Mouse (Mus musculus): ENCODE results near the gene Bnip2.

Bnip2 gene

DNA sequence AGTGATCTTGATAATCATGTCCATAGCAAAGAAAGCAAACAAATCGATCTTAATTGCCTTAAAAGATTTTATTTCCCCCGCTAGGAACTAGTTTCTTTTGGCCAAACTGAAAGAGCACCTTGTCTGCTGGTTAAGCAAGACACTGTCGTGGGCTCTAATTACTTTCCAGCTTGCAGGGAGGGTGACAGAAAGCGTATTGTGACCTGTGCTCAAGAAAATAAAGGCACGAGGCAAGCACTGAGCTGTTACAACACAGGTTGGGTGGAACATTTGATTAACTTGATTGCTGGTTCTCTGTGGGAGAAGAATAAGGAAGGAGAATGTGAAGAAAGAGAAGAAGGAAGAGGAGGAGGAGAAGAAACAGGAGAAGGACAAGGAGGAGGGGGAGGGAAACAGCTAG, 59.0 kb downstream of the Bnip2 start:
- DNase-seq (ENCODE audit: low read depth, low spot score), result no peak

DNA sequence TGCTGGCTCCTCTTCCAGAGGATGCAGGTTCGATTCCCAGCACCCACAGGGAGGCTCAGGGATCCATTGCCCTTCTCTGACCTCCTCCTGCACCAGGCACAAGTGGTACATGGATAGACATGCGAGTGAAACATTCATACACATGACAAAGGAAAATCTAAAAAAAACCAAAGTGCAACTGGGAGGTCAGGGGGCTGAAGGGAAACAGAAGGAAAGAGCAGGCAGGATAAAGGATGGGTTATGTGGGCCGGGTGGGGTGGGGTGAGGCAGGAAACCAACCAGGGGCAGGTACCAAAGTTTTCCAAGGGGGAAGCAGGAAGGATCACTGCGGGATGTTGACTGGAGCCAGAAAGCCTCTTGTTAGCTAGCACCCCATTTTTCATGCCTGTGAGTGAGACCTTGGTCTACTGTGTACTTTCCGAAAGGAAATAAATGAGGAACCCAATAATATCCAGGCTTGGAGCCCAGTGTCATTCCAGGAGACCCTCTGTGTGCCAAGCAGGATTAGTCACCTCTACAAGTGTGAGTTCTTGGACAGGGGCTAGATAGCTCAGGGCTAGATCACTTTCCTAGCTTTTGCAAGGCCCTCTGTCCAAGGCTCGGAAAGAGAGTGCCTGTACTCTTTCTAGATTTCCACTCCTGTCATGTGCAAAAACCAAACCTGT, 59.6 kb downstream of the Bnip2 start:
- DNase-seq (ENCODE audit: low read depth, low spot score), result no peak

DNA sequence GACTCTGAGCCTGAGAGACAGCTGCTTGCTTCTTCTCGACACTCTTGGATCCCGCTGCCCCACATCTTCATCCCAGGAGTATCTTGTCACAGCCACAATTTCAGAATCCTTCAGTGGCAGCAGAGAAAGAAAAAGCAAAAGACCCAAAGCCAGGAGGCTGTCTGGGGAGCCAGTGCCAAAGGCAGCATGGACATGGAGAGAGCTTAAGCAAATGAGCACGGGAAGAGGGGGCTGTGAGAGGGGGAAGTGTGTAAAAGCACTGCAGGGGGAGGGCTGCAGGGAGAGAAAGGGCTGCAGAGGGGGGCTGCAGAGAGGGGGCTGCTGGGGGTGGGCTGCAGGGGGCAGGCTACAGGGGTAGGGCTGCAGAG, 60.1 kb downstream of the Bnip2 start:
- no peak for DNase-seq (ENCODE audit: low read depth, low spot score)

DNA sequence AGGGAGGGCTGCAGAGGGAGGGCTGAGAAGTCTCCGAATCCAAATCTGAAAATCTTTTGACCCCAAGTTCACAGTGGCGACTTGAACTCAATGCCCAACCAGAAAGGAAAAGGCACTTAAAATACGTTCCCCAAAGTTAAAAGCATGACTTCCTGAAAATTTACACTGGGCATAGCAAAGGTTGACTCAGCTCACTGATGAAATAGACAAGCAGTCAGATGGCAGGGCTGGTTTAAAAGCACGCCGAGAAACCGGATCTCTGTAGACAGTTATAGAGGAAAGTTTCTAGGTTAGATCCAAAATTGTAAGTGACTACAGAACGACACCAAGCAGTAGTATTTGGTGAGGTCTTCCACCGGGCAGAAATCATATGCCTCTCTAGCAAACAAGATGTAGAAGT, 60.6 kb downstream of the Bnip2 start:
- no peak for DNase-seq (ENCODE audit: low read depth, low spot score)

DNA sequence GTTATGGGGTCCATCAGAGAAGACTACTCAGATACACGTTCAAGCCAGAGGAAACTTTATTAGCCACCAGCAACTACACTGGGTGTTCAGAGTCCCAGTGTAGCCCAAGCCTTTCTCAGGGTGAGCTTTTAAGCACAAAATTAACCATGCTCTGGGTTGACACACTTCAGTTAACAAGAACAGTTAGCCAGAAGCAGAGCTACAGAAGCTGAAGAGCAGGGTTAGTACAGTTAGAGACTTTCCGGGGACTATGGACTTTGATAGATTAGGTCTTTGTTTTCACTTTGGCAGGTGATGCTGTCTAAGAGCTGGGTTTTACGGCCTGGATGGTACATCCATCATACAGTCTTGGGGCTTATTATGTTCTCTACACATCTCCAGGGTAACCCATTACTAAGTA, 63.5 kb downstream of the Bnip2 start:
- no peak for DNase-seq (ENCODE audit: low read depth, low spot score)

DNA sequence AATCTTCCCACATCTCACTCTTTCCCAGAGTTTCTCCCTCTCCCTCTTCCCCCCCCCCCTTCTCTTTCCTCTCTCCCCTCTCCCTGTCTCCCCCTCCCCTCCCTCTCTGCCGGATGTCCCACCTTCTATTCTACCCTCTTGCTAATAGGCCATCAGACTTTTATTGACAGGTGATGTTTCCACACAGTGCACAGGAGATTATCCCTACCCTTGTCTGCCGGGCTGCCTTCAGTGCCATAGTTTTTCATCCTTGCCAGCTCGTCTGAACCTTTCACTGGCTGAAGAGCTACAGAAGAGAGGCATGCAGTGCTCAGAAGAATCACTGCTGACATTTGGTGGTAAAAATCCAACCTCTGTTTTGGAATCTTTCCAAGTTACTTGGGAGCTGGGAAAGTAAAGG, 64.1 kb downstream of the Bnip2 start:
- no peak for DNase-seq (ENCODE audit: low read depth, low spot score)
